Mouse (Mus musculus) adrenal gland (tissue): Measurements from ENCODE around the gene Selenok.

Experiments used
- intact Hi-C: fragments of 180-260 bp; cut with DNase I; formaldehyde crosslinking; loops from one replicate; pipeline ENCODE4 v1.15.1; 2025

Selenok gene

DNA sequence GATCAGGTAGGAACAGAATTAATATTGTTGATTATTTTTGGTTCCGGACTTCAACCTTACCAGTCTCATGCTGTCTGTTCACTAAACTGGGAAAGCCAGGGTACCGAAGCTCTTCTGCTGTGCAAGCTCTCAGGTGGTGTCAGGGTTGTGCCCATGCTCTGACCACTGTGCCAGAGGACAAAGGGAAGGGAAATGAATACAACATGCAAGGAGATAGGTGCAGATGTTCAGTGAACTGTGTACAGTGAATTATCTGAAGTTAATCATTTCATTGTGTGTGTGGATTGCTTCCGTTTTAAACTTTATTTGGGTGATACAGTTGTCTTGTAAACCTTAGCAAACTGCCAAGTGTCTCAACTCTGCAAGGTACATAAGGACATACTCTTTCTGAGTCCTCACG, 20.2 kb downstream of the Selenok start:
- intact Hi-C loops, result loop anchor here (10.0 kb wide), 1 partner anchor 486 kb away; the partner anchor contains the start of gene Dcp1a

- intact Hi-C loops, result no loop called here
Measured at GRCm38 (mm10) chr14:29994976-29995375, 26.9 kb downstream of the Selenok start.

DNA sequence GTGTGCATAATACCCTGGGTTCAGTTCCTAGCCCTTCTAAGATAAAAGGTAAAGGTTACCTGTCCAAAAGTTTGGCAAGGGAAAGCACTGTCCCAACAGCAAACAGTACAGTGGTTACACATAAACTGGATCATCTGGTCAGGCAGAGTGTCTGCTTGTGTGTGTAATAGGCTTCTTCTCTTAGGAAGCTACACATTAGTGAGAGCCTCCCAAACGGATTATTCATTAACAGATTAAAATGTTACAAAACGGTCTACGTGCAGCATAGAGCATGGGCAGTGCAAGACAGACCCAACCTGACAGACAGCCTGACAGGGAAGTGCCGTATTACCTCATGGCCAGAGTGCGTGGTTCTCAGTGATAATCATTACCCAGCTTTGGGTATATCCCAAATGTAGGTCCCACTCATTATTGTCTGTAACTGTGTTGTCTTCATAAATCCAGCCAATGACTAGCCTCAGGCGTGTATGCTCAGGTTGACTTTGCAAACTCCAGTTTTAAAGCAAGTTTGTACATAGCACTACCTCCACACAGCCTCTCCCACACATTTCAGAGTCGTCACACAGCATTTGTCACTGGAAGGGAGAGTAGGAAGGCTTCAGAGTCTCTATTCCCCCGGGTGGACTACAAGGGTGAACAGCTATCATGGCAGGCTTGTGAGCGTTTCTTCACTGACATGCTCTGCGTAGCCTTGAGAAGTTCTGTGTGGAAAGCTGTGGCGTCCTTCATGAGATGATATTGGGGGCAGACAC, 28.1 kb downstream of the Selenok start:
- intact Hi-C loops, result no loop called here

DNA sequence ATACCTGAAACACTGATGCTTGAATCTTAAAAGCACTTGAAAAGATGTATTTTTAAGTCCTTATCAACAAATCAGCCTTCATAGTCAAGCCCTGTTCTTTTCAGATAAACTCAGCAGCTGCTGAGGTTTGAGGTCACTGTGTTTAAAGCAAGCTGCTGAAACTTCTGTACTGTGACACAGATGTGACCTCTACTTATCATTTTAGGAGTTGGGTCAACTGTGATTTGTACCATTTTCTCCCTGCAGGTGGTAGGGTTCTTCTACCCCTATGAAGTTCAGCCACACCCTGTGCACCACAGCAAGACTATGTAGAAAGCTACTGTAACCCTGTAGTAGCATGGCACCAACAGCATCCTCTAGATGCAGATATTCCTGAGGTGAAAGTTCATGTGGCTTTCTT, 29.2 kb downstream of the Selenok start:
- intact Hi-C loops, result no loop called here

GRCm38 (mm10) chr14:29998747-29999474, 30.8 kb downstream of the Selenok start:
- intact Hi-C loops, result no loop called here

DNA sequence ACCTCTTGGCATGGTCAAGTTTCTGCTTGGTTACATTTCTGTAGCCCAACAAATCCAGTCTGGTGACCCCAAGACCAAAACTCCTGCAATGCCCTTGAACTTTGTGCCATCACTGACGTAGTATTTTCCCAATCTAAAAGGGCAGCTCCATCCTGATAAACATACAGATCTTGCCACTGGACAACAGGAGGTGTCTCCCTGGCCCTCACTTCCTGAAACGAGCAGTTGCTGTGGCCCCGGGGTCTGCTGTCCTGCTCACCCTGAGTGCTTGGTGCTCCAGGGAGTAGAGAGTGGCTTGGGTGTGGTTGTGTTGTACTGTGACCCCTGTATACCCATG, 31.3 kb downstream of the Selenok start:
- intact Hi-C loops, result no loop called here

DNA sequence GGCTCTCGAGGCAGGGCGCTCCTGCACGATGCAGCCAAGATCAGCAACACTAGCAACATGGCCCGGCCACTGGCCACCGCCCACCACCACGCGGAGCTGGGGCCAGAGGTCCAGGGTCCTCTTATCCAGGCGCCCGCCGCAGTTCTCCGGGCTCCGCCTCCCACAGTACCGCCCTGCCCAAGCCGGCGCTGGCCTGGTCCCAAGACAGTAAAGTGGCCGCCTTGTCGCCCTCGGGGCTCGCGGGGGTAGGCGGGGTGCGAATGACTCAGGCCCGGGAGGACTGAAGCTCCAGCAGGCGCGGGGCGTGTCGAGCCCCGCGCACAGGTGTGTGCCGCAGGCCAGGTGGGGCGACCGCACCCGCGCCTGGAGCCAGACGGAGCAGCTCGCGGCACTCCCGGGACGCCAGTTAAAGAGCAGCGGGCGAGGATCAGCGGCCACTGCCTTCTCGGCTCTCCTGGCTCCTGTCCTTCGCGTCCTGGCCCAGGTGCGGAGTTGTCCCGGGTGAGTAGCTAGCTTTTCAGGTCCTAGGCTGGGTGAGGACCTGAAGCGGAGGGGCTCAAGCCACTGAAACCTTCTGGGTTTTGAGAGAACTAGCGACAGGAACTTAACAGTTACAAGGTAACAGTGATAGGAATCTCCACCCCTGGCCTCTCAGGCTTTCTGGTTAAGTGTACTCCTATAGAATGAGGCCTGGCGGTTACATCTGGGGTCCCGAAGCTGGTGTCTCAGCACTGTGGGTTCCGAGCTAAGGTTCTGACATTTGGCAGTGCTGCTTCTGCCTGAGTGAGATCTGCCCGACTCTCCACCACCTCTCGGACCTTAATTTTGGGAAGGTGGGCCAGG, 40.8 kb downstream of the Selenok start, which contains the start of the genes Il17rb and Chdh:
TSS of gene Il17rb (minus strand) at position 164 of the 843 bp plus-strand sequence.
TSS of gene Chdh (plus strand) at position 291 of the 843 bp plus-strand sequence.
- intact Hi-C loops, result no loop called here

DNA sequence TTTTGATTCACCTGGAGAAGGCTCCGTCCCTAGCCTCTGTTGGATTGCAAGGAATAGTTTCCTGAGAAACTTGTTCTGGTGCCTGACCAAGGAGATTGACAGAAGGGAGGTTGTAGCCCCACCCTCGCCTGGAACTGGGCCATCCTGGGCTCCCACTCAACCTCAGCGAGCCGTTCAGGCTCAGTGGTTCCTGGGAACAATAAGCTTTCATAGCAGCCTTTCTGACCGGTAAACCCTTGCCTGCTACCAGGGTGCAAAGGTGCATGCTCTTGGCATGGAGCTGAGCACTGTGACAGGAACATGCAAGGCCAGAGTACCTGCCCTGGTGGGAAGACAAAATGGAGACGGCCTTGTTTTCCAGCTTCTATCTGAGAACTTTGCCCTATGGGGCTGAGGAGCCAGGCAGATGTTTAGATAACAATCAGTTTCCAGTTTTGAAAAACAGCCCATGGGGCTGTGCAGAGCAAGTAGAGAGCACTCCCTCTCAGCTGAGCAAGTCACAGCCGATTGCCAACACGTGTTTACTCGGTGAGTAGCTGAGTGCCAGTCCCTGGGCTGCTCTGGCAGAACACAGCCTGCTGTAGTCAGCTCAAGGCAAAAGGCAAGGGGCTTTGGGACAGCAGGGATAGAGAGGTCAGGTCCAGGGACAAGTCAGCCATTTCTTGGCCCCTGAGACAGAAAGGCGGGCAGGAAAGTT, 41.9 kb downstream of the Selenok start:
- intact Hi-C loops, result no loop called here

- intact Hi-C loops, result no loop called here
Measured at GRCm38 (mm10) chr14:30011886-30012560, 43.9 kb downstream of the Selenok start.

DNA sequence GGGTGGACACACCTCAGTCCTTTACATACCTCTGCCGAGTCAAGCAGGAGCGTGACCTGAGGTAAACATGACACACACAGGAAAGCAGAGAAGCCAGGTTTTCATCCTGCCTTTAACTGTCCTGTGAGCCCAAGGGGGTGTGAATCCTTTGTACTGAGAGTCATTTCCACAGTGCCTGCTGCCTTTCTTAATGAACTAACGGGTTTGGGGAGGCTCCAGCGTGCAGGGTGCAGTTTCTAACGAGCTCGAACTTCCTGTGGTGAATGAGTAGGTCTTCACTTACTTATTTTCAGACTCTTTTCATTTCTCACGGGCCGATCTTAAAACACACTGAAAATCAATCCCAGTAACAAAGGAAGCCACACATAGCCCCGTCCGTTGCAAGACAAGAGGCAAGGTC, 46.4 kb downstream of the Selenok start:
- intact Hi-C loops, result no loop called here

DNA sequence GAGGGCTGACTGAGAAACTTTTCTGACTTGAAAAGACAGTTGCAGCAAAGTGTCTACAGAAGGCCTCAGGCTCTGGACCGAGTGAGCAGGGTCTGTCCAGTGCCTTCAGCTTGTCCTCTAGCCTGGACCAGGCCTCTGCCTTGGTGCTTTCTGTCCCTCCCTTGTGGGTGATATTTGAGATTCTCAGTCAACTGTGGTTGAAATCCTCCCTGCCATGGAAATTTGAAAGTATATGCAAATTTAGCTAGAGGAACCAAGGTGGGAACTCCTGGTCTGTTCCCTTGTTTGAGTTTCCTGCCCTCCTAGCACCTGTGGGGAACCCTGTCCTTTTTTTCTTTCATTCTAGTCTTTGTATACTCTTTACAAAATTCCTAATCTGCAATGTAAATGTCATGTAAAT, 46.9 kb downstream of the Selenok start:
- intact Hi-C loops, result no loop called here

- intact Hi-C loops, result no loop called here
Measured at GRCm38 (mm10) chr14:30016666-30017065, 48.6 kb downstream of the Selenok start.

- intact Hi-C loops, result no loop called here
Measured at GRCm38 (mm10) chr14:30017794-30018462, 49.8 kb downstream of the Selenok start.

DNA sequence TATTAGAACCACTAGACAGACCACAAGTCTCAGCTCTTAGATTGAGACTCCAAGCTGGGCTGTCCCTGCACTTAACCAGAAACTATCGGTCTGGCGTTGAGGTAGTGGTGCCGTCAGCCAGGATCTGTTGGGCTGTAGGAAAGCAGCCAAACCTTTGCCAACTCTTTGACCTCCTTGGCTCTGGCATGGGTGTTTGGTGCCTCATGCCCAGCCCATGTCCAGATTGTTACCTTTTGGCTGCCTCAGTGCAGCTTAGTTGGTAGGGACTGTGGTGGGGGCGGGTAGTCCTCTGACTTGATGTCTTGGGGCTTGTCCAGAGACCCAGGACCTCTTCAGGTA, 50.3 kb downstream of the Selenok start:
- intact Hi-C loops, result no loop called here

DNA sequence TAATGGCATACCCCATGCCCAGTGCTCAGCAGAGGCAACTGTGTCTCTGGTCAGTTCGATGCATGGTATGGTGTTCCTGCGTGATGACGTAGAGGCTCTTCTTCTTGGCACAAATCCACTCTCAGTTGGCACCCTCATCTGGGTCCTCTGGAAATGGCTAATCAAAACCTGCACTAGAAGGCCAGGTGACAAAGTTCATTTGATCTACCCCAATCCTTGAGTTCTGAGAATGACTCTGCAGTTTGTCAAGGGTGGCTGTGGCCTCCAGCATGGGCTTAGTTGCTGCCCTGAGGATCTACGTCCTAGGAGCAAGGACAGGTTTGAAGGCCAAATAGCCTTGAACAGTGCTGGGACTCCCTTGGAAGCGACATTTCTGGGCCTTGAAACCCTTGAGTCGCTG, 50.7 kb downstream of the Selenok start:
- intact Hi-C loops, result no loop called here

DNA sequence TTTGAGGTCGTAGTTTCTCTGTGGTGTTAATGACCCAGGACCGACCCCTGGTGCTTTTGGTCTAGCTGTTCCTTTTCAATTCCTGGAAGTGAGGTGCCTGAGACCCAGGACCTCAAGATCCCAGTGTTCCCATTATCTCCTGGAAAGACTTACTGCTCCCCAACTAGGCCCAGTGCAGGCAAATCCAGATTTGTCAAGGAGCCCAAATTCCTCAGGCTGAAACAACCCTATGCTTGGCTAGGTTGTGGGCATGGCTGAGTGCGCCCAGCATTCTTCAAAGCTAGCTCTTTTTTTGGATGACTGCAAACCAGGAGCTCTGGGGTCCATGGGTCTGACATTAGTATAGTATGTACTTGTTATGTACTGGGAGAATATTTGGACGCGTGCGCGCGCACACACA, 51.3 kb downstream of the Selenok start:
- intact Hi-C loops, result no loop called here

DNA sequence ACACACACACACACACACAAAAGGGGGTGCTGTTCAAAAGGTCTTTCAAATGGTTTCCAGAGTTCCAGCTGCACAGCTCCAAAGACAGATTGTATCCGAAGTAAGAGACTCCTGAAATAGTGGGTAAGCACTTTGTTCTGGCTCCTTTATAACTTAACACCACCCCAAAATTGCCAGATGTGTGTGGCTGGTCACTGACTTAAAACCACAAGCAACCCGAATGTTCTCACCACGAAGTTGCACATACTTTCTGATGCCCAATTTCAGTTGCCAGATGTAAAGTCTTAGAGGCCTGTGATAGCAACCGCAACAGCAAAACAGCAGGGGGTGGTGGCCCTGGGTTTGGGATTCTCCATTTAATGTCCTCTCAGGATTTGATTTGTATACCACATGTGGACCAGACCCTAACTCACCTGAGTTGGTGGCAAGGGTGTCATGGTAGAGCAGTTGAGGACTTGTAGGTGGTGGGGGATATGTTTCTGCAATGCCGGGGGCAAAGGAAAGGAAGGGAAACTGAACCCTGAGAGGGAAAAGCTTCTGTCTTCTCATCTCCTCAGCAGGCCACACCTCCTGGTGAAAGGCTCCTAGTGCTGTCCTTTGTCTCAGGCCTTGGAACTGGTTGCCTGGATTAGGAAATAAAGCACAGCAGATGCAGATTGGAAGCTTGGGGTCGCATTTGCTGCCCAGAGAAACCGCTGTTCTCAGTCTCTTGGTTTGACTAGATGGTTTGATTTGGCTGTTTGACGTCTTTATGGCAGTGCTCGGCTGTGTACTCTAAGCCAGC, 51.9 kb downstream of the Selenok start:
- intact Hi-C loops, result no loop called here

- intact Hi-C loops, result no loop called here
Measured at GRCm38 (mm10) chr14:30022471-30022870, 54.4 kb downstream of the Selenok start.

DNA sequence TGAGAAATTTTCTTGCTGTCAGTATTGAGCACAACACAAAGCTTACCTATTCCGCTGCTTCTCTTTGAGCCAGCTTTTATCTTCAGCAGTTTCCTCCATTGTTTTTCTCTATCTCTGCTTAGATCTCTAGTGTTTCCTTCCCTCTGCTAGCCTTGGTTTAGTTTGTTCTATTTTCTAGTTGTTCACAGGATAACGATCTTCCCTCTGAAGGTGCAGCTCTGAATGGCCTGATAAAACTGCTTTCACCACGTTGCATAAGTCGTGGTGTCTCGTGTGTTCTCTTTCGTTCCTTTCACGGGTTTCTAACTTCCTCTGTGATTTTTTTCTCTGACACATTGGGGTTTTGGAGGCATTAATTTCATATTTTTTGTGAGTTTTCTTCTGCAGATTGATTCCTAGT, 56.3 kb downstream of the Selenok start:
- intact Hi-C loops, result no loop called here
